Mouse (Mus musculus): ENCODE data around the gene Polr1d. TPM values are rescaled to one million over a fixed set of nuclear protein-coding genes. Genes with fewer than 3 reads are reported as not detected.

The Polr1d gene
- polyA plus RNA-seq, 1 experiment from 2014 or later: 114 TPM

- Histone ChIP-seq H3K27ac (replicated peaks) (no peak overlapping the region), H3K4me1 (peaks cover 17% of the 10 kb centered on the region), H3K9me3 (no peaks in the 10 kb centered on the region), H3K4me3 (no peak overlapping the region), H3K27me3 (peaks cover 51% of the 10 kb centered on the region), H3K4me2 (replicated peaks) (no peak overlapping the region), H3K36me3 (no peaks in the 10 kb centered on the region), H3K9ac (replicated peaks) (no peak overlapping the region)
- 92% methylated on average over 6 of the region's 6 CpGs for WGBS
- no peak for ATAC-seq (replicated peaks)
These were observed 82.5 kb downstream of the Polr1d start for GRCm38 (mm10) chr5:147159320-147159719.

- H3K4me1 ChIP-seq: peaks cover 13% of the 10 kb centered on the region
- no peak overlapping the region for H3K9ac ChIP-seq (replicated peaks)
- peaks cover 49% of the 10 kb centered on the region for H3K27me3 ChIP-seq
- H3K36me3 ChIP-seq: no peaks in the 10 kb centered on the region
- no peak overlapping the region for H3K27ac ChIP-seq (replicated peaks)
- H3K9me3 ChIP-seq: no peaks in the 10 kb centered on the region
- no peak for ATAC-seq (replicated peaks)
- 84% methylated on average over 2 of the region's 2 CpGs for WGBS
- no peak overlapping the region for H3K4me2 ChIP-seq (replicated peaks)
- no peak overlapping the region for H3K4me3 ChIP-seq
These were observed 82.9 kb downstream of the Polr1d start for GRCm38 (mm10) chr5:147159792-147160191.

Other genes starting within 250 kb of the Polr1d start
- gene Rpl21, start 244.2 kb upstream of the Polr1d start, polyA plus RNA-seq (2015; fragmentation: Nextera tagmentation; extraction: Ambion mirVana): 358 and 359 TPM in 2 replicates
- gene Rasl11a, start 232.0 kb upstream of the Polr1d start, polyA plus RNA-seq (2015; fragmentation: Nextera tagmentation; extraction: Ambion mirVana): 11.9 and 13.4 TPM in 2 replicates
- 123 and 124 TPM in 2 replicates for gene Gtf3a, start 128.4 kb upstream of the Polr1d start, polyA plus RNA-seq (2015; fragmentation: Nextera tagmentation; extraction: Ambion mirVana)
- gene Mtif3, start 113.2 kb upstream of the Polr1d start, polyA plus RNA-seq (2015; fragmentation: Nextera tagmentation; extraction: Ambion mirVana): 28.7 and 32.7 TPM in 2 replicates
- gene Lnx2, start 464 bp upstream of the Polr1d start, polyA plus RNA-seq (2015; fragmentation: Nextera tagmentation; extraction: Ambion mirVana): 9.9 and 10.8 TPM in 2 replicates
- 2.1 and 3.3 TPM in 2 replicates for gene Gsx1, start 111.6 kb downstream of the Polr1d start, polyA plus RNA-seq (2015; fragmentation: Nextera tagmentation; extraction: Ambion mirVana)
- not detected in 2 replicates for gene Pdx1, start 192.9 kb downstream of the Polr1d start, polyA plus RNA-seq (2015; fragmentation: Nextera tagmentation; extraction: Ambion mirVana)
- gene Cdx2, start 230.2 kb downstream of the Polr1d start, polyA plus RNA-seq (2015; fragmentation: Nextera tagmentation; extraction: Ambion mirVana): not detected in 2 replicates
- not detected in 2 replicates for gene Urad, start 245.4 kb downstream of the Polr1d start, polyA plus RNA-seq (2015; fragmentation: Nextera tagmentation; extraction: Ambion mirVana)